Mouse (Mus musculus): ENCODE results near the gene Nup62cl. TPM values are rescaled to one million over a fixed set of nuclear protein-coding genes. Genes with fewer than 3 reads are reported as not detected.

Nup62cl gene
- polyA plus RNA-seq, 1 experiment: not detected

- Histone ChIP-seq H3K4me1 (ENCODE audit: control insufficient read depth, insufficient read depth, insufficient read length, low read length) (no peaks in the 10 kb centered on the region), H3K27me3 (ENCODE audit: control insufficient read depth, insufficient read depth, low read length) (no peaks in the 10 kb centered on the region), H3K27ac (ENCODE audit: insufficient read depth, low read depth, low read length) (no peak overlapping the region), H3K36me3 (ENCODE audit: control insufficient read depth, insufficient read depth, low read length) (0 out of 2 replicates have a peak, but pooled peaks cover 2% of the 10 kb centered on the region), H3K4me3 (ENCODE audit: low read depth, low read length) (no peak overlapping the region)
- no peak for TF ChIP-seq POLR2A (IDR thresholded peaks at IDR 0.05; ENCODE audit: low read depth, low read length)
- TF ChIP-seq CTCF (IDR thresholded peaks at IDR 0.05; ENCODE audit: extremely low read depth, insufficient read length, insufficient replicate concordance, low read depth, low read length): no peak
- 77% methylated on average over 5 of the region's 5 CpGs for WGBS
These were observed 80.4 kb downstream of the Nup62cl start for GRCm38 (mm10) chrX:139982115-139982514.

Other genes starting within 250 kb of the Nup62cl start
- 0.74 and 1.8 TPM in 2 replicates for gene Morc4, start 191.0 kb downstream of the Nup62cl start, polyA plus RNA-seq (2012; rRNA removed)
- not detected in 2 replicates for gene Rbm41, start 64.1 kb downstream of the Nup62cl start, polyA plus RNA-seq (2012; rRNA removed)
- gene Pih1h3b, start 167 bp upstream of the Nup62cl start, polyA plus RNA-seq (2012; rRNA removed): not detected in 2 replicates

All from small intestine, adult 2 months (tissue).